Mouse (Mus musculus): ENCODE measurements at regions not wholly inside any gene's neighbourhood (a gene's known extent, or its start where the extent isn't known, plus 50 kb on each side); places are given as distances from the start of the nearest gene placed in this dataset.
"Not testable (repeated sequence)": the region's sequence is repeated elsewhere in the genome, so short reads cannot be mapped to it uniquely, and the experiment has no call there.

GRCm38 (mm10) chr12:74825664-74826063 is 351.5 kb downstream of the Kcnh5 start:
- WGBS: 23% methylated on average over 3 of the region's 3 CpGs
- DNase-seq: peak; percentile 46

GRCm38 (mm10) chr12:74824735-74825494 is 352.2 kb downstream of the Kcnh5 start:
- Histone ChIP-seq H3K27me3 (replicated peaks; ENCODE audit: control insufficient read depth, insufficient read depth, low read length) (no peaks in the 10 kb centered on the region), H3K4me3 (ENCODE audit: insufficient read depth, low read depth, low read length) (no peak overlapping the region), H3K4me1 (ENCODE audit: control insufficient read depth, insufficient read depth, low read length) (no peaks in the 10 kb centered on the region; the same call in 1 of the 2 replicates), H3K27ac (ENCODE audit: insufficient read depth, low read depth, low read length) (peak overlapping the region; percentile 80), H3K36me3 (ENCODE audit: control insufficient read depth, insufficient read depth, low read length) (no peaks in the 10 kb centered on the region)
- 10% methylated on average over 3 of the region's 3 CpGs for WGBS
- DNase-seq: peak; percentile 88
- no peak for TF ChIP-seq POLR2A (IDR thresholded peaks at IDR 0.05; ENCODE audit: low read depth, low read length)
- no peak for TF ChIP-seq CTCF (conservative IDR thresholded peaks at IDR 0.05; ENCODE audit: insufficient read depth, insufficient read length, low read depth, low read length)

More at GRCm38 (mm10) chr12:74825664-74826063, 351.5 kb downstream of the Kcnh5 start:
- no peak for TF ChIP-seq CTCF (conservative IDR thresholded peaks at IDR 0.05; ENCODE audit: insufficient read depth, insufficient read length, low read depth, low read length)
- TF ChIP-seq POLR2A (IDR thresholded peaks at IDR 0.05; ENCODE audit: low read depth, low read length): no peak
- no peaks in the 10 kb centered on the region; the same call in 1 of the 2 replicates for H3K4me1 ChIP-seq (ENCODE audit: control insufficient read depth, insufficient read depth, low read length)
- H3K36me3 ChIP-seq (ENCODE audit: control insufficient read depth, insufficient read depth, low read length): no peaks in the 10 kb centered on the region
- H3K4me3 ChIP-seq (ENCODE audit: insufficient read depth, low read depth, low read length): no peak overlapping the region
- no peak overlapping the region for H3K27ac ChIP-seq (ENCODE audit: insufficient read depth, low read depth, low read length)
- H3K27me3 ChIP-seq (replicated peaks; ENCODE audit: control insufficient read depth, insufficient read depth, low read length): no peaks in the 10 kb centered on the region

GRCm38 (mm10) chr12:74816181-74816580 is 361.0 kb downstream of the Kcnh5 start:
- DNase-seq; H3K27ac ChIP-seq (ENCODE audit: insufficient read depth, low read depth, low read length); H3K4me3 ChIP-seq (ENCODE audit: insufficient read depth, low read depth, low read length); H3K36me3 ChIP-seq (ENCODE audit: control insufficient read depth, insufficient read depth, low read length); H3K27me3 ChIP-seq (replicated peaks; ENCODE audit: control insufficient read depth, insufficient read depth, low read length); H3K4me1 ChIP-seq (ENCODE audit: control insufficient read depth, insufficient read depth, low read length): not testable (repeated sequence)
- 95% methylated on average over 3 of the region's 3 CpGs for WGBS

- peak overlapping the region; percentile 73 for H3K27ac ChIP-seq (ENCODE audit: insufficient read depth, low read depth, low read length)
- WGBS: 66% methylated on average over 2 of the region's 2 CpGs
- DNase-seq: peak; percentile 52
- not testable (repeated sequence) for H3K4me1 ChIP-seq (ENCODE audit: control insufficient read depth, insufficient read depth, low read length); H3K27me3 ChIP-seq (replicated peaks; ENCODE audit: control insufficient read depth, insufficient read depth, low read length); H3K36me3 ChIP-seq (ENCODE audit: control insufficient read depth, insufficient read depth, low read length); H3K4me3 ChIP-seq (ENCODE audit: insufficient read depth, low read depth, low read length)
Measured at GRCm38 (mm10) chr12:74808571-74808970, 368.6 kb downstream of the Kcnh5 start.

- not testable (repeated sequence) for H3K36me3 ChIP-seq (ENCODE audit: control insufficient read depth, insufficient read depth, low read length); H3K27me3 ChIP-seq (replicated peaks; ENCODE audit: control insufficient read depth, insufficient read depth, low read length); H3K4me1 ChIP-seq (ENCODE audit: control insufficient read depth, insufficient read depth, low read length); H3K4me3 ChIP-seq (ENCODE audit: insufficient read depth, low read depth, low read length)
- peak overlapping the region; percentile 73; the same call in 1 of the 2 replicates for H3K27ac ChIP-seq (ENCODE audit: insufficient read depth, low read depth, low read length)
- DNase-seq: peak; percentile 61
- WGBS: 47% methylated on average over 15 of the region's 15 CpGs
Measured at GRCm38 (mm10) chr12:74807926-74808325, 369.2 kb downstream of the Kcnh5 start.

- WGBS: 54% methylated on average over 13 of the region's 13 CpGs
Measured at GRCm38 (mm10) chr12:74803740-74804512, 373.2 kb downstream of the Kcnh5 start.

GRCm38 (mm10) chr12:74792036-74792435 is 385.1 kb downstream of the Kcnh5 start:
- no peaks in the 10 kb centered on the region; the same call in 1 of the 2 replicates for H3K27me3 ChIP-seq (replicated peaks; ENCODE audit: control insufficient read depth, insufficient read depth, low read length)
- WGBS: 69% methylated on average over 3 of the region's 3 CpGs
- TF ChIP-seq POLR2A (IDR thresholded peaks at IDR 0.05; ENCODE audit: low read depth, low read length): no peak
- no peak for TF ChIP-seq CTCF (conservative IDR thresholded peaks at IDR 0.05; ENCODE audit: insufficient read depth, insufficient read length, low read depth, low read length)
- no peaks in the 10 kb centered on the region for H3K4me1 ChIP-seq (ENCODE audit: control insufficient read depth, insufficient read depth, low read length)
- no peak for DNase-seq
- H3K4me3 ChIP-seq (ENCODE audit: insufficient read depth, low read depth, low read length): no peak overlapping the region
- H3K27ac ChIP-seq (ENCODE audit: insufficient read depth, low read depth, low read length): no peak overlapping the region
- no peaks in the 10 kb centered on the region for H3K36me3 ChIP-seq (ENCODE audit: control insufficient read depth, insufficient read depth, low read length)

More at GRCm38 (mm10) chr12:74803740-74804512, 373.2 kb downstream of the Kcnh5 start:
- Histone ChIP-seq H3K27ac (ENCODE audit: insufficient read depth, low read depth, low read length) (no peak overlapping the region), H3K4me1 (ENCODE audit: control insufficient read depth, insufficient read depth, low read length) (0 out of 2 replicates have a peak, but pooled peaks cover 4% of the 10 kb centered on the region), H3K27me3 (replicated peaks; ENCODE audit: control insufficient read depth, insufficient read depth, low read length) (no peaks in the 10 kb centered on the region), H3K36me3 (ENCODE audit: control insufficient read depth, insufficient read depth, low read length) (no peaks in the 10 kb centered on the region), H3K4me3 (ENCODE audit: insufficient read depth, low read depth, low read length) (no peak overlapping the region)
- DNase-seq: no peak
- TF ChIP-seq POLR2A (IDR thresholded peaks at IDR 0.05; ENCODE audit: low read depth, low read length): peak; percentile 6
- TF ChIP-seq CTCF (conservative IDR thresholded peaks at IDR 0.05; ENCODE audit: insufficient read depth, insufficient read length, low read depth, low read length): no peak

All from kidney, adult 2 months (tissue).